Mouse (Mus musculus) ES-E14 (cell line): Measurements from ENCODE around the gene Pla2g4d.

Experiments
- CHD2 ChIP-seq: IDR thresholded peaks from 2 replicates; pipeline ENCODE4 v1.6.1; 2014; ENCODE audit warnings: mild to moderate bottlenecking, low read depth, low read length, inconsistent platforms
- HCFC1 ChIP-seq: IDR thresholded peaks from 2 replicates; pipeline ENCODE4 v1.6.1; 2012; ENCODE audit warnings: low read length, inconsistent platforms, borderline replicate concordance; ENCODE audit not compliant: insufficient read depth
- MAFK ChIP-seq: IDR thresholded peaks from 2 replicates; pipeline ENCODE4 v1.6.1; 2014; ENCODE audit warnings: mild to moderate bottlenecking, low read depth, low read length, inconsistent platforms; ENCODE audit not compliant: insufficient read depth
- ZC3H11A ChIP-seq: IDR thresholded peaks from 2 replicates; pipeline ENCODE4 v1.6.1; 2012; ENCODE audit warnings: low read depth, mild to moderate bottlenecking, inconsistent platforms, low read length, borderline replicate concordance
- ZNF384 ChIP-seq: IDR thresholded peaks from 2 replicates; pipeline ENCODE4 v1.6.1; 2012; ENCODE audit warnings: low read depth, low read length, inconsistent platforms

DNA sequence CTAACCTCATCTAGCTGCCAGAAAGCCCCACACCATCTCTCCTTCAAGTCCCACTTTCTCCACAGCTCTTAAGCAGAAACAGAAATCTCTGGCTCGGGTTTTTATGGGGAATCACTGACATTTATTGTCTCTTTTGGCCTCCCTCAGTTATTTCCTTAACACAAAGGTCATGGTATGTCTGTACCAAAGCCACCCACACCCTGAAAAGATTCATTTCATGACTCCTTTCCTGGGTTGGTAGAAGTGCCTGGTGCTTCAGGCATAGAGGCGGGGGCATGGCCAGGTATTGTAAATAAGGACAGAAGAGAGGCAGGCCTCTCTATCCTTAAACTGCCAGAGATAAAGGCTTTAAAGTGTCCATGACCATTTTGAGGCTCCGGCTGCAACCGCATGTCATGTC lies 25.5 kb upstream of the Pla2g4d start:
- TF ChIP-seq HCFC1 (no peak), CHD2 (no peak), ZC3H11A (no peak), MAFK (no peak), ZNF384 (no peak)
